ENCODE assay signal across 21 mouse cellular contexts in genomic region chr9:30903266-30903665, GRCm38 (mm10).
"Had no signal": no experiment of that assay in that cellular context is flagged by ENCODE, and none has a peak within 500 bp of the region (broad histone marks: within the 10 kb centered on the region; RNA-seq: fewer than 3 reads in every experiment).

No protein-coding gene starts in this region.

- H3K4me2 ChIP-seq: kidney, embryonic 15.5 days; limb, embryonic 13.5 days; liver, embryonic 12.5 days; liver, embryonic 15.5 days; lung, embryonic 15.5 days; neural tube, embryonic 12.5 days; neural tube, embryonic 15.5 days had no signal

- H3K27me3 ChIP-seq: kidney, embryonic 15.5 days; limb, embryonic 13.5 days; liver, embryonic 12.5 days; liver, embryonic 15.5 days; lung, embryonic 15.5 days; megakaryocyte, embryonic 14.5 days; neural tube, embryonic 12.5 days; neural tube, embryonic 15.5 days had no signal

- H3K36me3 ChIP-seq: liver, embryonic 12.5 days; liver, embryonic 15.5 days; lung, embryonic 15.5 days; midbrain, embryonic 10.5 days had no signal

- DNase-seq: kidney, postnatal 10 days; kidney, postnatal 36 days; layer of hippocampus, postnatal 36 days; liver; lung, adult 18-20 months; lung, postnatal 10 days; lung, postnatal 36 days; midbrain, embryonic 14.5 days; thymus, adult 18-20 months; thymus, postnatal 36 days had no signal

- H3K4me3 ChIP-seq: kidney, embryonic 15.5 days; limb, embryonic 10.5 days; limb, embryonic 13.5 days; liver, embryonic 12.5 days; liver, embryonic 15.5 days; lung, embryonic 15.5 days; megakaryocyte, embryonic 14.5 days; midbrain, embryonic 10.5 days; neural tube, embryonic 12.5 days; neural tube, embryonic 15.5 days had no signal

- H3K27ac ChIP-seq: kidney, embryonic 15.5 days; limb, embryonic 10.5 days; limb, embryonic 13.5 days; liver, embryonic 12.5 days; liver, embryonic 15.5 days; lung, embryonic 15.5 days; midbrain, embryonic 10.5 days; neural tube, embryonic 12.5 days; neural tube, embryonic 15.5 days had no signal

- H3K4me1 ChIP-seq: limb, embryonic 10.5 days; liver, embryonic 12.5 days; liver, embryonic 15.5 days; lung, embryonic 15.5 days; megakaryocyte, embryonic 14.5 days; midbrain, embryonic 10.5 days; neural tube, embryonic 12.5 days; neural tube, embryonic 15.5 days had no signal

- ATAC-seq: intestine, postnatal 0 days; liver, embryonic 12.5 days had no signal

- H3K9me3 ChIP-seq: kidney, embryonic 15.5 days; limb, embryonic 10.5 days; limb, embryonic 13.5 days; liver, embryonic 12.5 days; liver, embryonic 15.5 days; lung, embryonic 15.5 days; midbrain, embryonic 10.5 days; neural tube, embryonic 12.5 days; neural tube, embryonic 15.5 days had no signal

- H3K9ac ChIP-seq: kidney, embryonic 15.5 days; limb, embryonic 13.5 days; liver, embryonic 12.5 days; liver, embryonic 15.5 days; lung, embryonic 15.5 days; neural tube, embryonic 12.5 days; neural tube, embryonic 15.5 days had no signal
